Mouse (Mus musculus) gastrocnemius, adult 18-20 months (tissue): ENCODE measurements at regions not wholly inside any gene's neighbourhood (a gene's known extent, or its start where the extent isn't known, plus 50 kb on each side); places are given as distances from the start of the nearest gene placed in this dataset.

Experiments
- DNase-seq: peaks from one replicate; pipeline ENCODE4 v3.0.0; 2021; ENCODE audit warnings: low spot score

DNA sequence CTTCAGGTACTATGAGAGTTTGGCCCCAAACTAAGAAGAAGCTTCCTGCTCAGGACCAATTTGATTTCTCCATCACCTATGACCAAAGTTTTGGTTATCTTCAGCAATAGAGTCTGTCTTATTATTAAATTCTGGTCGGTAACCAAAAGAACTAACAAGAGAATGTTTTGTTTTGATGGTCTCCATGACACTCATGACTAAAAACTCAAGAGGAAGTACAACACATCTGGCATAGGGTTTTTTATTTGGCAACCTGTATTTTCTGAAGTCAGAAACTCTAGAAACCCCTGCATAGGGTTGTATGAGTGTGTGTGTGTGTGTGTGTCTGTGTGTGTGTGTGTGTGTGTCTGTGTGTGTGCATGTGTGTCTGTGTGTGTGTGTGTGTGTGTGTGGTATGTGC is 310.5 kb downstream of the Ptprc start:
- no peak for DNase-seq

DNA sequence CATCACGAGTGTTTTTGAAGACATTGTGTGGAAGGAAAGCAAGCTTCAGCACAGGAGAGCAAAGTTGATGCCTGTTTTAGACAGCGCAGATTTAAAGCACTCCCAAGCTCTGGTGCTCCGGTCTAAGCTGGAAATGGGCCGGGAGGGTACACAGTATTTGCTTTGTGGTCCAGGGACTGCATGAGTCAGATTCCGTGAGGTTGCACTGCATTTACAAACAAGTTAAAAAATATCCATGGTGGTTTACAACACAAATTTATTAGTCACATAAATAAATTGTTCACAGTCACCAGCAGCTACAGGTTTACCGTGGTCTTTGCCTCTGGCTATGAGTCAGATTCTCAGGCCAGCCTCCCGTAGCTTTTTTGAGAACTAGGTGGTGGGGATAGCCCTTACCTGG is 312.0 kb downstream of the Ptprc start:
- no peak for DNase-seq

DNA sequence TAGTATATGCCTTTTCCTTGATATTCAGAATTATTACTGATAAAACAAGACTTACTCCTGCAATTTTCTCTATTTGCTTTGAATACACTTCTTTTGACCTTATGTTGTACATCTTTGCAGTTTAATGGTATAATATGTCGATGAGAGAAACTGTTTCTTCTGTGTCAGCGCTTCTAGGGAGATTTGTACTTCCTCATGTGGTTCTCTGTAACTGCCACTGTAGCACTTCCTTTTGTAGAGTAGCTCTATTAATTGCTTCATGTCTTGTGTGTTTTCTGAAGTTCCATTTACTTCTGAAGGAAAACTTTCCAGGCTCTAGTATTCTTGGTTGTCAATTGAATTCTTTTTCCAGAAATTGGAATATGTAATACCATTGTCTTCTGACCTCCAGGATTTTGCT is 323.2 kb downstream of the Ptprc start:
- DNase-seq = no peak

DNA sequence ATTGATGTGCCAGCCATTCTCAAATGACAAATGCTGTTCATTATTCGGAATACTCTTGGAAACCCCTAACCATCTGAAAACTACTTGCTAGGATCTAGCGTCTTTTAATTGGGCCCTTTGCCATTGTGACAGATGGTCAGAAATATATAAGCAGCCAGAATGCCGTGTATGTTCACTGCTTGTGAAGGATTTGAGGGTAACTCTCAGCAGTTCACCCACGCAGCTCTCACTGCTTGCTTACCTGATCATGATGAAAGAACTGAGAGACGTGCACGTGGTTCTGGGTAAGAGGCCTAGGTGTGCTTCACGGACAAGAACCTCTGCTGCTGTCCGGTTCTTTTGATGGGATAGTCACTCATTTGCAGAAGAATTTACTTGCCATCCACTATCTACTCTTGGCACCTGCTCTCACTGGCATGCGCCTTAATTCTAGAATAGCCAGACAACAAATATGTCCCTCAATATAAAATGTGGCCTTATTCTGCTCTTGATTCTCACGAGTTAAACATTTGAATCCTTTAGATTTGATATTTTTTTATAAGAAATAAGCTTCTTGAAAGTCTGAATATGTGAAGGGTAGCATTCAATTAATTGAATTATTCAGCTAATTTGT is 328.1 kb downstream of the Ptprc start:
- DNase-seq = no peak

DNA sequence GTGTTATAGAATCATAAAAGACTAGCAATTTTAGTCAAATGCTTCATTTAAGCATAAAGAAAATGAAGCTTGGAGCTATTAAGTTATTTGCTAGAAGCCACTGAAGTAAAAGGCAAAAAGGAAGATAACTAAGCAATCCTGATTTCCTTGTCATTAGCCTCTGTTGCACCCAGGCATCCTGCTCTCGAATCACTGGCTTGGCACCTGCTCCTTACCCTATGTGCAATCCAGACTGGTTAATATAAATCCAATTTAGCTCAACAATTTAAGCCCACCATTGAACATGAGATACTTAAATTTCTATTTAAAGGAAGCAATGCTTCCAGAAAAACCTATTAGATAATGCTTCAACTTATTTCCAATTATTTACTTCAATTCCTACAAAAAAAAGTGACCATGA is 328.7 kb downstream of the Ptprc start:
- no peak for DNase-seq

DNA sequence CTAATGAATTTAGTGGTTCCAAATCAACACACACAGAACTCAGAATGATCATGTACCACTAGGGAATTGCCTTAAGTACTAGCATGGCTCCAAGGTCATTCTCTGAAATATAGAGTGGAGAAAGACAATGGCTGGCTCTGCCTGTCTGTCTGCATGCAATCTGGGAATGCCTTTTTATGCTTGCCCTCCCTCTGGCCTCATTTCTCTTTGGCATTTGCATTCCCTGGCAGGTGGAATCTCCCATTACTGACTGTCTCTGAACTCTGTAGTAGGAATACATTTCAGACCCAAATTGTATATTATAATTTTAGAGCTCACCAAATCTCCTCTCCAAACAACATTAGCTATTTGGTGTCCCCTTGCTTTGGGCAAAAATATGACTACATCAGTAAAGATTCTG is 335.0 kb downstream of the Ptprc start:
- DNase-seq = no peak

DNA sequence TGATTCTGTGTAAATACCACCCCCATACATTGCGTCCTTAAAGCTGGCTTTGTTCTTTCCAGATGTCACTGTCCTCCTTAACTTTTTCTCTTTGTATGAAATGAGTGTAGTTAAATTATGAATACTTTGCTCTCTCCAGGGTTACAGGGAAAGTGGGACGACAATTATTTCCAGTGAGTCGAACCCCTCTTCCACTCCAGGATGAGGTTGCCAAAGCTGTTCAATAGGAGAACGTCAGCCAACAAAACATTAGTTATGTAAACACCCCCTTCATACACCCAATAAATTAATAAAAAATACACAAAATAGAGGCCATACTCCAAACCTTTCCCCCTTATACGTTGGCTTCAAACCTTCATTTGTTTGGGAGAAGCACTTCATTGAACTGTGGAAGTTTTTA is 335.8 kb downstream of the Ptprc start:
- no peak for DNase-seq

DNA sequence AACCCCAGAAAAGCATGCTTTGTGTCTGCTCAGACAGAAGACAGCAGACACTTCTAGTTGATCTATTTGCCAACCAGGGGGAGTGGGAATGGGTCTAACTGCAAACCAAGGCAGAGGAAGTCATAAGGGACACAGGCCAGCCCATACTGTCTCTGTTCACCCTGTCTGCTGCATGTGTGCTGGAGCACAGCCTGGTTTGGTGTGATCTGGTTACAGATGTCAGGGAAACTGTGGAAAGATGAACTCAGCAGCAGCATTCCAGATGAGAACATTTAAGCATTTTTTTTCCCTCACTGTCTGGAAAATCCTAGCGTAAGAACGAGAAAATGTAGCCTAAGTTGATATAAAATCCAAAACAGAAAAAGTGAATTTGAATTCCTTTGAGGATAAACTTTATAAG is 336.2 kb downstream of the Ptprc start:
- DNase-seq = no peak

DNA sequence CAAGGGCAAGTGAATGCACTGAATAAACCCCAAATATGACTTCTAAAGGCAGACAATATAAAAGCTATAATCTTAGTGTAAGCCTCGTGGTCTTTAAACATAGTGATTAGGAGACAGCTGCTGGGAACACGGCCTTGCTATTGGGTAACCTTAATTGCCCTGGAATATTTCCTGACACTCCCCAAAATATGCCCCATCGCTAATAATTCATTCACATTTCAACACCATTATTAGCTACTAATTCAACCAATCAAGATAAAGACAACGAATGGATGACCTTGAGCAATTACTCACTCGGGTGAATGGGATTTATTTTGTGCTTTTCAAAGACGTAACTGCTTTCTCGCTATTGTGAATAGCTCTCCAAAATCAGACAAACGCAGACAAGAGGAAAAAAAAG is 337.2 kb downstream of the Ptprc start:
- DNase-seq = no peak

DNA sequence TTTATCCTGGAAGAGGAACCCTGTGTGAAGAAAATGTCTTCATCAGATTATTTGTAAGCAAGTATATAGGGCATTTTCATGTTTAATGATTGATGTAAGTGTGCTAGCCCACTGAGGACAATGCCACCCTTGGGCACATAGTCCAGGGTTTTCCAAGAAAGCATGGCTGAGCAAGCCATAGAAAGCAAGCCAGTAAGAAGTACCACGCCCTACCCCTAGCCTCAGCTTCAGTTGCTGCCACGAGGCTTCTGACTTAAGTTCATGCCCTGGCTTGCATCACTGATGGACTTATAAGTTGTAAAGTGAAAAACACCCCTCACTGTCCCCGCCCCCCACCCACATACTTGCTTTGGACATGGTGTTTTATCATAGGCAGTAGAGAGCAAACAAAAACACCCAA is 342.0 kb downstream of the Ptprc start:
- no peak for DNase-seq

DNA sequence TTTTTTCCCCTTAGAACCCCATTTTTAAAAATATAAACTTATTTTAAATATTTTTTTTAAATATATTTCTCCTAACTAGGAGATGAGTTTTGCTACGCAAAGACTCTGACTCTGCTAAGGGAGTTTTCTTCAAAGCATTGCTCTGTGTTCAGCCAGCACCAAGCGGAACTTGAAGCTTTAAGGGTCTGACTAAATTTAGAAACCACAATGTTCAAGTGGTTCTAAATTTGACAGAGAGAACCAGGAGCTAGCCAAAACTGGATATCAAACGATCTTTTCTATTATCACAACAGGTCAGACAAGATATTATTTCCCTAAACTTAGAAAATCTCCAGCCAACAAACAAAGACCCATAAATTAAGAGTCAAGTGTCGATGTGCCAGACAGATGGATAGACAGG is 344.2 kb downstream of the Ptprc start:
- no peak for DNase-seq

DNA sequence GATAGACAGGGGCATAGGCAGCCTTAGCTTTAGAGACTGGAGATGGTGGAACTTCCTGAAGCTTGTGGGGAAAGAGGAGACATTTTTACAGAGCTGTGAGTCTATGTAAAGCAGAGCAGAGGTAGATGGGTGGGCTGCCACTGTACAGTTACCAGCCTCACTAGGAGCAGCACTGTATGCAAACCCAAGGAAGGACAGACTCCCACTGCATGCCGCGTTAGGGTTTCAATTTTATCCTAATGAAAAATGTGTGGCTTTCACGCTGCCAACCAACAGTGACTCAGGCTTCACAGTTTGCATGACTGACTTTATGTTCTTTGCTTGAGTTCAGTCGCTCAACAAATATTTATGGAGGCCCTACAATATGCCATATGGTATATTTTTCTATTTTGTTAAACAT is 348.1 kb downstream of the Ptprc start:
- no peak for DNase-seq

DNA sequence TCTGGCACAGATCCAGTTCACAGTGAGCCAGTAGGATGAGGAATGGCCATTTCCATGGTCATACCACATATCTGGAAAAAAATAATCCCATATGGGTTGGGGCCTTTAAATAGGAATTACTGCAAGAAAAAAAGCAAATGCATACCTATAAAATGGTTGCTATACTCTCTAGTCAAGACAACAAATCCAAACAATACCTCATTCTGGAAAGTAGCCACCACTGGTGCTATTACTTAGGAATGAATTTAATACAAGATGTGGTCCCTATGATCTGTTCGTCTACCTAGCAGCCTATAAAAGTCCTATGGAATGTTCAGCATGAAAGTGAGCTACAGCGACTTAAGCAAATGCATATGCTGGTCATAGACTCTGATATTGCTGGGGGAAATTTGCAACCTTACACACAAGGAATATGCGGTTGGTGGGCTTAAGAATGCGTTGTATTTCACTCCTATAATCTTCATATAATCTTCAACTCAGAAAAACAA is 360.1 kb downstream of the Ptprc start:
- no peak for DNase-seq

DNA sequence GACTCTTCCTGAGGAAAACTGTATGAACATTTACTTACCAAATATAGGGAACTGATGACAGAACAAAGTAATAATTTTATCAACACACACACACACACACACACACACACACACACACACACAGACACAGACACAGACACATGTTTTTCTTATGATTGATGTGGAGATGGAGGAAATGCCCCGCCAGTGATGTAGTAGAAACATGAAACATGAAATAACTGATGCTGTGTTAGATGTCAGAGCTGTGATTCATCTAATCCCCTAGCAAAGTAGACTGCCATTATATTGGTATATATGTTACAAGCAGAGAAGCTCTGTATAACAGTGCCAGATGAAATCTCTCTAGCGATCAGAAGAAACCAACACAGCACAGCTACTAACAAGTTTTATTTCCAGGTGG is 361.0 kb downstream of the Ptprc start:
- no peak for DNase-seq

DNA sequence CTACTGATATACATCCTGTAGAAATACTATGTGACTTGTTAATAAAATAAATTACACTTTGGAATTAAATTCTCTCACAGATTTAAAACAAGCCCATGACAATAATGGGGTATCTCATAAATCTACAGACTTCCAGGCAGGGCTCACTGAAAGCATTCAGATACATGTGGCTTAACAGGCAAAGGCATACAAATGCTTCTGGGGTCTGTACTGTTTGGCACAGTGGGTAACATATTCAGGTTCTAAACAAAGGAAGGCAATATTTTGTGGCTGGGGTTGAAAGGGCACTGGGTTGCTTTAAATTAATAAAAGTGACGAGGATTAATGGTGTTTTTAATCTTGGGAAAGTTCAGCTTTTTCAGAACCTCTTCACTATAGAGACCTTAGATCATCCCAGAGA is 361.8 kb downstream of the Ptprc start:
- DNase-seq = no peak

DNA sequence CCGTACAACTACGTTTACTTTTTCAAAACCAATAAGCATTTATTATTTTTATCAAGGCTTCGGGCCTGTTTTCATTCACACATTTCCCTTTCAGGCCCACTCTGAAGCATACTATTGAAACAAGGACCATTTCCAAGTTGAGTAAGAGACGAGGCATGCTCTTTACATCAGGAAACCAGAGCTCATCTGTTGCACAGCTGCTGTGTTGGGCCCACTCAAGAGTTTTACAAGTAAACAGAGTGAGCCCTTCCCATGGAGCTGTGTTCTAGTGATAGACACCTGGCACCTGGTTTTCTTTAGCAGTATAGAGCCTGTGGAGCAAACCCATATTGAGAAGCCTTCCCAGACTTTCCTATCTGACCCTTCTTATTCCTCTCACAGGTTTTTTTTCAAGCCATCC is 363.5 kb downstream of the Ptprc start:
- no peak for DNase-seq

DNA sequence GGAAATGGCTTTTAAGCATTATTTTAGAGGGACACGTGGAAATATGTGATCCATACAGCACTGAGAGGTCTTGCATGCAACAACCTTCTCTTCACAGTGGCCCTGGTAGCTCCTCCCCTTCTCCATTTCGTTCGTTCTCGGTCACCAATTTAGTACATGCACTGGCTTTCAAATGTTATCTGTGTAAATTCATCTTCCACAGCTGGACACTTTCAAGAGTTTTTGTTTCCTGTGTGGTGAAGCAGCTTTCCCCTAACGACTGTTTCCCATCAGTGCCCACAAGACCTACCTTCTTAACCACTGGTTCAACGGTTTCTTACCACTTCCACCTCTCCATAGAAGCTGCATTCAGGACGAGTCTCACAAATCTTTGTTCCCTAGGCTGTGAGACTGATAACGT is 368.8 kb downstream of the Ptprc start:
- DNase-seq = no peak

DNA sequence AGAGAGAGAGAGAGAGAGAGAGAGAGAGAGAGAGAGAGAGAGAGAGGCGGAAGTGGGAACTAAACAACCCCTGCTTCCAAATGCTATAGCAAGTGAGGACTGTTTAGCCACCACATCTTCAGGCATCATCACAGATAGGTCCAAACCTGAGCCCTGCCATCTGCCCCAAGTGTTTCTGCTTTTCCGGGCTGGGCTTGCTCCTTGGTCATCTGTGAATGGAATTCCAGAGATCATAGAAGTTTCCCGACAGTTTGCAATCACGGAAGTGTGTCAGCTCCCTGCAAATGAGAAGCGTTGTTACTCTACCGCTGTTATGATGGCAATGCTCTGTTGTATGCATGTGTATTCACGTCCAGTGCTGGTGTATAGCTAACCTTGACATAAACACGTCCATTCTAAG is 369.3 kb downstream of the Ptprc start:
- DNase-seq = no peak

DNA sequence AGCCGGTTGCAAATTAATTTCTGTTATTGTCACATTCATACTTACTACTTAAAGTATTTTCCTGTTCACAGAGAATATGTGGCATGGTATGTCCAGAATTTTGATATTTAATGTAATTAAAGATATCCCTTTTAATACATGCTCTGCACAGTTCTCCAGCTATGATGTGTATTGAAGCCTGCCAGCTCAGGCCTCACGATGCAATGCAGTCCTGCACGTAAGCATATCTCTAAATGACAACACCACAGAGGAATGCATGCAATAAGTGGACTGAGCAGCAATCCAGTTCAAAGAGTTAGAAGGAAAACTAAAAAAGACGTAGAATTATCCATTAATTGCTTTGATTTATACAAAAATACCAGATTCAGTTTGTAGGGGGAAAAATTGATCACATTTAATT is 373.4 kb downstream of the Ptprc start:
- DNase-seq = no peak

DNA sequence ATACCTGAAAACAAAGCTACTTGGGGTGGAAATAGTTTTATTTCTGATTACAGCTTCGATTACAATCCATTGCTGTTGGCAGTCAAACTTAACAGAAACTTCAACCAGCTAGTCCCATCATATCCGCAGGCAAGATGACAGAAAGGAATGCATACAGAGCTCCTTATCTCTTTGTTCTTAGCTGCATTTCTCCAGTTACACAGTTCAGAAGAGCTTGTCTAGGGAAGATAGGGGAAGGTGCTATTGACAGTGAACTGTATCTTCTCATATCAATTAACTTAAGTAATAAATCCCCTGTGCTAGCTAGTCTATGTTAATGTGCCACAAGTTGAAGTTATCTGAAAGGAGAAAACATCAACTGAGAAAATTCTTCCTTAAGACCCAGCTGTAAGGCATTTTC is 374.8 kb downstream of the Ptprc start:
- no peak for DNase-seq

DNA sequence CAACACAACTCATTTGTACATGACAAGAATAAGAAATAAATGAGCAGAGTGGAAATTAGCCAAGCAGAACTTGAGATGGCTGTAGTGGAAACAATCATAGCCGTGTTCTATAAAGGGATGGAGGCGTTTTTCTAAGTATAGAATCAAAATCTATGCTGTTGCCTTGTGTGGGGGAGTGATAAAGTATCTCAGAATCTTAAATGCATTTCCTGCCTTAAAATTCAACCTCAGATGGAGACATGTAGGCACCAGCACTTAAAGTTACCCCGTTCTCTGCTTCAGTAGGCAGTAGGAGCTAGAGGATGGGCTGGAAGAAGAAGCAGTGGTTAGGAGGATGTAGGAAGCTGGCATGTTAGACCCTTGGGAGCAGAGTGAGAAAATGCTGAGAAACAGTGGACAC is 386.7 kb downstream of the Ptprc start:
- DNase-seq = no peak

DNA sequence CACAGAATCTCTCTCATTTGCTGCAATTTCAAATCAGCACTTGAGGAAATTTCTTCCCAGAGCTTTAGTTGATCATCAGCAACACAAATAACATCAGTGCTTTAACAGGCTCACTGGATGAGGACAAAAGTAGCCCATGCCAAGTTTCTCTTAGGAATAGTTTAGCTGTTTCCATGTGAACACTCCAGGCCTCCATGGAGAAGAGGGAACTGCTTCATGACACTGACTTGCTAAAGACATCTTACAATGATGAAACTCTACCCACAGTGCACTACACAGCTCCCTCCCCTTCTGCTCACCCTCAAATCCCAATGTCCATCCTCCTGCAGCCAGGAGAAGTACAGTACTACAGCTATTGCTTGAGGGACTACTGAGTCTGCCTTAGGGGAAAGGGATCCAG is 388.9 kb downstream of the Ptprc start:
- no peak for DNase-seq

DNA sequence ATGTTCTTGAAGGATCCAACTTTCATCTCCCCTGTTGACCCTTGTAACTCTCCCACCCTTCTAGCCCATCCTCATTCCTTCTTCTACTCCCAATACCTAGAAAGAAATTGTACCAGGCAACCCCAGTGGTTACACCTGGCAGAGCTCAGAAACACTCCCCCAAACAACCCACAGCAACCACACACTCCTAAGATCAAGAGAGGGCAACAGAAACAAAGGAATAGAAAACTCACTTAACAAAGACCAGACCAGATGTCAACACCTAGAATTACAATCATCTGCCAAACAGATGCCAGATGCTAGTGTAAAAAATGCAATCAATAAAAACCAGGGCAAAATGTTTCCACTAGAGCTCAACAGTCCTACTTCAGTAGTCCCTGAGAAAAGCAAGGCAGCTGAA is 400.9 kb downstream of the Ptprc start:
- no peak for DNase-seq

DNA sequence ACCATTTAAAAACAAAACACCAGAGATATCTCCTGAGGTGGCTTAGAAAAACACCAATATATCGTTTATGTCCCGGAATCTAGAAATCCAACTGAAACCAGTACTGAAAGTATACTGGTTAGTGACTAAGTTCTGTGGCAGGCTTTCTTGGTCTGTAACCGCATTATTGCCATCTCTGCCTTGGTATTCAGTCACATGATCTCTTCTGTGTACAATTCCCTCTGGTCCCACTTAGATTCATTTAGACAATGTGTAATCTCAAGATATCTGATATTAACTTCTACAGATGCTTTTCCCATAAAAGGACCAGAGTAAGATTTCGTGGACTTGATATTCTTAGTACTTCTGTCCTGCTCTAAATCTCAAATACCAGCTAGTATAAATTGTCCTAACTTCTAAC is 414.7 kb downstream of the Ptprc start:
- no peak for DNase-seq
